Mouse (Mus musculus): ENCODE results near the gene Sat2.
A peak's percentile ranks its signal among the peaks of the same experiment; 100 is the strongest.
"Not testable (repeated sequence)": the region's sequence is repeated elsewhere in the genome, so short reads cannot be mapped to it uniquely, and the experiment has no call there.

Gene Sat2

GRCm38 (mm10) chr11:69604795-69605664, 16.8 kb upstream of the Sat2 start:
- Histone ChIP-seq H3K36me3 (ENCODE audit: insufficient read depth, low read length) (0 out of 2 replicates have a peak, but pooled peaks cover 4% of the 10 kb centered on the region), H3K4me3 (replicated peaks; ENCODE audit: low read length) (peak overlapping the region; percentile 88), H3K27me3 (ENCODE audit: insufficient read depth, low read length) (peaks cover 38% of the 10 kb centered on the region), H3K4me1 (replicated peaks; ENCODE audit: low read depth, low read length) (peaks cover 77% of the 10 kb centered on the region), H3K9me3 (ENCODE audit: low read length) (no peaks in the 10 kb centered on the region)
- no peak for TF ChIP-seq NANOG (IDR thresholded peaks at IDR 0.05; ENCODE audit: borderline replicate concordance, low read length)
- no peak for TF ChIP-seq CTCF (conservative IDR thresholded peaks at IDR 0.05; ENCODE audit: low read length)
- TF ChIP-seq POU5F1 (IDR thresholded peaks at IDR 0.05; ENCODE audit: borderline replicate concordance, low read length): no peak

- Histone ChIP-seq H3K4me3 (replicated peaks; ENCODE audit: low read length) (peak within 1 kb of the TSS; percentile 88), H3K36me3 (ENCODE audit: insufficient read depth, low read length) (0 out of 2 replicates have a peak, but pooled peaks cover 4% of the 10 kb centered on the region), H3K27me3 (ENCODE audit: insufficient read depth, low read length) (peaks cover 39% of the 10 kb centered on the region), H3K4me1 (replicated peaks; ENCODE audit: low read depth, low read length) (peaks cover 68% of the 10 kb centered on the region), H3K9me3 (ENCODE audit: low read length) (no peaks in the 10 kb centered on the region)
- no peak for TF ChIP-seq POU5F1 (IDR thresholded peaks at IDR 0.05; ENCODE audit: borderline replicate concordance, low read length)
- no peak for TF ChIP-seq CTCF (conservative IDR thresholded peaks at IDR 0.05; ENCODE audit: low read length)
- TF ChIP-seq NANOG (IDR thresholded peaks at IDR 0.05; ENCODE audit: borderline replicate concordance, low read length): no peak
Measured at GRCm38 (mm10) chr11:69605726-69606490, 15.9 kb upstream of the Sat2 start, which contains the start of gene Atp1b2. TSS of gene Atp1b2 (minus strand) at chr11:69605942.

DNA sequence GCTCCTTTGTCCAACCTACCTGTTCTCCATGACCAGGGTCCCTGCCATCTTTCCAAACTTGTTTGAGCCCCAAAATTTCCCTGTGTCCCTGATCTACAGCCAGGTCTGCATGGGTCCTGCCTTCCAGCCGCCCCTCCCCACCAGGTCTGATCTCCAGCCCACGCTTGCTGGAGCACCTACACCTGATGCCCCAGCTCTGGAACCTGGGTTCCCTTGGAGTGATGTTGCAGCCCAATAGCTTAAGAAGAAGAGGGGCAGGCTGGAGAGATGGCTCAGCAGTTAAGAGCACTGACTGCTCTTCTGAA, 15.4 kb upstream of the Sat2 start:
- Histone ChIP-seq H3K27me3 (ENCODE audit: insufficient read depth, low read length) (peaks cover 41% of the 10 kb centered on the region), H3K9me3 (ENCODE audit: low read length) (no peaks in the 10 kb centered on the region), H3K4me1 (replicated peaks; ENCODE audit: low read depth, low read length) (peaks cover 63% of the 10 kb centered on the region), H3K4me3 (replicated peaks; ENCODE audit: low read length) (peak overlapping the region; percentile 52), H3K36me3 (ENCODE audit: insufficient read depth, low read length) (0 out of 2 replicates have a peak, but pooled peaks cover 4% of the 10 kb centered on the region)
- TF ChIP-seq CTCF (conservative IDR thresholded peaks at IDR 0.05; ENCODE audit: low read length) (no peak), NANOG (IDR thresholded peaks at IDR 0.05; ENCODE audit: borderline replicate concordance, low read length) (no peak), POU5F1 (IDR thresholded peaks at IDR 0.05; ENCODE audit: borderline replicate concordance, low read length) (no peak)

DNA sequence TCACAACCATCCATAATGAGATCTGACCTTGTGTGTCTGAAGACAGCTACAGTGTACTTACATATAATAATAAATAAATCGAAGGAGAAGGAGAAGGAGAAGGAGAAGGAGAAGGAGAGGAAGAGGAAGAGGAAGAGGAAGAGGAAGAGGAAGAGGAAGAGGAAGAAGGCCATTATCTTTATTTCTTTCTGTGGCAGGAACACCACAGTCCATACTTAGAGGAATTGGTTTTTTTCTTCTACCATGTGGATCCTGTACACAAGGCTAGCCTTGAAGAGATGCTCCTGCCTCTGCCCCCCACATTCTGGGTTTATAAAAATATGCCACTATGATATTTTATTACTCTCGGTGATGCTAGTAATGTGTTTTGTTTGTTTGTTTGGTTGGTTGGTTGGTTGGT, 15.0 kb upstream of the Sat2 start:
- TF ChIP-seq NANOG (IDR thresholded peaks at IDR 0.05; ENCODE audit: borderline replicate concordance, low read length) (no peak), CTCF (conservative IDR thresholded peaks at IDR 0.05; ENCODE audit: low read length) (no peak), POU5F1 (IDR thresholded peaks at IDR 0.05; ENCODE audit: borderline replicate concordance, low read length) (no peak)
- H3K4me3 ChIP-seq (replicated peaks; ENCODE audit: low read length): no peak overlapping the region
- H3K27me3 ChIP-seq (ENCODE audit: insufficient read depth, low read length): peaks cover 41% of the 10 kb centered on the region
- 0 out of 2 replicates have a peak, but pooled peaks cover under 1% of the 10 kb centered on the region for H3K36me3 ChIP-seq (ENCODE audit: insufficient read depth, low read length)
- no peaks in the 10 kb centered on the region for H3K9me3 ChIP-seq (ENCODE audit: low read length)
- peaks cover 59% of the 10 kb centered on the region for H3K4me1 ChIP-seq (replicated peaks; ENCODE audit: low read depth, low read length)

GRCm38 (mm10) chr11:69608525-69608924, 13.3 kb upstream of the Sat2 start:
- Histone ChIP-seq H3K27me3 (ENCODE audit: insufficient read depth, low read length) (peaks cover 25% of the 10 kb centered on the region), H3K36me3 (ENCODE audit: insufficient read depth, low read length) (no peaks in the 10 kb centered on the region), H3K9me3 (ENCODE audit: low read length) (no peaks in the 10 kb centered on the region), H3K4me1 (replicated peaks; ENCODE audit: low read depth, low read length) (peaks cover 56% of the 10 kb centered on the region), H3K4me3 (replicated peaks; ENCODE audit: low read length) (no peak overlapping the region)
- TF ChIP-seq CTCF (conservative IDR thresholded peaks at IDR 0.05; ENCODE audit: low read length) (no peak), POU5F1 (IDR thresholded peaks at IDR 0.05; ENCODE audit: borderline replicate concordance, low read length) (no peak), NANOG (IDR thresholded peaks at IDR 0.05; ENCODE audit: borderline replicate concordance, low read length) (no peak)

- TF ChIP-seq NANOG (IDR thresholded peaks at IDR 0.05; ENCODE audit: borderline replicate concordance, low read length) (no peak), CTCF (conservative IDR thresholded peaks at IDR 0.05; ENCODE audit: low read length) (no peak), POU5F1 (IDR thresholded peaks at IDR 0.05; ENCODE audit: borderline replicate concordance, low read length) (no peak)
- Histone ChIP-seq H3K36me3 (ENCODE audit: insufficient read depth, low read length) (no peaks in the 10 kb centered on the region), H3K4me3 (replicated peaks; ENCODE audit: low read length) (no peak overlapping the region), H3K9me3 (ENCODE audit: low read length) (no peaks in the 10 kb centered on the region), H3K4me1 (replicated peaks; ENCODE audit: low read depth, low read length) (peaks cover 54% of the 10 kb centered on the region), H3K27me3 (ENCODE audit: insufficient read depth, low read length) (peaks cover 16% of the 10 kb centered on the region)
Measured at GRCm38 (mm10) chr11:69609416-69609815, 12.4 kb upstream of the Sat2 start.

DNA sequence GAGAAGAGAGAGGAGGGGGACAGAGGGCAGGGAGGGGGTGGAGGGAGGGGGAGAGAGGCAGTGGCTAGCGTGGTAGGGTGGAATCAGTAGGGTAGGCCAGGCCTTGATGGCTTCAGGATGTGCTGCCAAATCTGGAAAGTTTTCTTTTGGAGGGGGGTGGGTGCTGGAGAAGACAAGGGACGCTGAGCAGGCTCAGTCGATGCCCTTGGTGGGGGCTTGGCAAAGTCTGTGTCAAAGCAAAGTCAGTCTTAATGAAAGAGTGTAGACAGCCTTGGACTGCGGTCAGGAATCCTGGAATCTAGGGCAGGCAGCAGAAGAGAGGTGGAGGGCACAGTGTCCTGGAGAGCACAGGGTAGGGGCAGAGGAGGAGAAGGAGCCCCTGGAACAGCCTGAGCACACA, 10.9 kb upstream of the Sat2 start:
- Histone ChIP-seq H3K36me3 (ENCODE audit: insufficient read depth, low read length) (no peaks in the 10 kb centered on the region), H3K4me3 (replicated peaks; ENCODE audit: low read length) (no peak overlapping the region), H3K9me3 (ENCODE audit: low read length) (no peaks in the 10 kb centered on the region), H3K27me3 (ENCODE audit: insufficient read depth, low read length) (peaks cover 13% of the 10 kb centered on the region), H3K4me1 (replicated peaks; ENCODE audit: low read depth, low read length) (peaks cover 56% of the 10 kb centered on the region)
- TF ChIP-seq POU5F1 (IDR thresholded peaks at IDR 0.05; ENCODE audit: borderline replicate concordance, low read length) (no peak), NANOG (IDR thresholded peaks at IDR 0.05; ENCODE audit: borderline replicate concordance, low read length) (no peak), CTCF (conservative IDR thresholded peaks at IDR 0.05; ENCODE audit: low read length) (no peak)

- H3K4me3 ChIP-seq (replicated peaks; ENCODE audit: low read length): peak overlapping the region; percentile 54
Measured at GRCm38 (mm10) chr11:69613553-69614256, 8.1 kb upstream of the Sat2 start.

DNA sequence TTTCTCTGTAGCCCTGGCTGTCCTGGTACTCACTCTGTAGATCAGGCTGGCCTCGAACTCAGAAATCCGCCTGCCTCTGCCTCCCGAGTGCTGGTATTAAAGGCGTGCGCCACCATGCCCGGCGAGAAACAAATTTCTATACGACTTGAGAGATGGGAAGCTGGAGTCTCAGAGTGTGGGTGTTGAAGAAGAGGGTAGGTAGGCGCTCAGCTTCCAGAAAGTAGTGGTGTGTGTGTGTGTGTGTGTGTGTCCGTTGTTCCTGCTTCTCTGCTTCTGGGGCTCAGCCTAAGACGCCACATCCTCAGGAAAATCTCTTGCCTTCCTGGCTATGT, 7.6 kb upstream of the Sat2 start:
- H3K9me3 ChIP-seq (ENCODE audit: low read length); H3K36me3 ChIP-seq (ENCODE audit: insufficient read depth, low read length): not testable (repeated sequence)
- H3K27me3 ChIP-seq (ENCODE audit: insufficient read depth, low read length): peaks cover 38% of the 10 kb centered on the region
- H3K4me1 ChIP-seq (replicated peaks; ENCODE audit: low read depth, low read length): peaks cover 31% of the 10 kb centered on the region
- peak overlapping the region; percentile 14; the same call in 1 of the 2 replicates for H3K4me3 ChIP-seq (replicated peaks; ENCODE audit: low read length)

More at GRCm38 (mm10) chr11:69613553-69614256, 8.1 kb upstream of the Sat2 start:
- no peaks in the 10 kb centered on the region for H3K9me3 ChIP-seq (ENCODE audit: low read length)
- TF ChIP-seq CTCF (conservative IDR thresholded peaks at IDR 0.05; ENCODE audit: low read length) (peak; percentile 85), POU5F1 (IDR thresholded peaks at IDR 0.05; ENCODE audit: borderline replicate concordance, low read length) (no peak), NANOG (IDR thresholded peaks at IDR 0.05; ENCODE audit: borderline replicate concordance, low read length) (no peak)
- no peaks in the 10 kb centered on the region for H3K36me3 ChIP-seq (ENCODE audit: insufficient read depth, low read length)
- H3K4me1 ChIP-seq (replicated peaks; ENCODE audit: low read depth, low read length): peaks cover 36% of the 10 kb centered on the region
- peaks cover 38% of the 10 kb centered on the region for H3K27me3 ChIP-seq (ENCODE audit: insufficient read depth, low read length)

Data from E14TG2a.4 (cell line).